Mouse (Mus musculus) heart, embryonic 10.5 days (tissue): ENCODE measurements around the gene Fam210b. TPM values are rescaled to one million over a fixed set of nuclear protein-coding genes. Genes with fewer than 3 reads are reported as not detected.

Experiments
- DNase-seq: peaks from one replicate; pipeline ENCODE4 v3.0.0-alpha.2; 2017; ENCODE audit warnings: low spot score
- H3K27ac ChIP-seq: fragments of 300-500 bp; sonication (generic); 2 replicates; pipeline ENCODE4 v1.5.1; 2016; ENCODE audit warnings: mild to moderate bottlenecking
- H3K27me3 ChIP-seq: fragments of 300-500 bp; sonication (generic); 2 replicates; pipeline ENCODE4 v1.6.1; 2016; ENCODE audit warnings: mild to moderate bottlenecking; ENCODE audit not compliant: poor library complexity, insufficient read depth, severe bottlenecking
- H3K36me3 ChIP-seq: fragments of 300-500 bp; sonication (generic); 2 replicates; pipeline ENCODE4 v1.6.1; 2016; ENCODE audit warnings: mild to moderate bottlenecking, moderate library complexity
- H3K4me1 ChIP-seq: fragments of 300-500 bp; sonication (generic); 2 replicates; pipeline ENCODE4 v1.6.1; 2016; ENCODE audit warnings: mild to moderate bottlenecking
- H3K4me3 ChIP-seq: fragments of 300-500 bp; sonication (generic); 2 replicates; pipeline ENCODE4 v1.5.1; 2016; ENCODE audit warnings: mild to moderate bottlenecking, moderate library complexity
- H3K9me3 ChIP-seq: fragments of 300-500 bp; sonication (generic); 2 replicates; pipeline ENCODE4 v1.6.1; 2016; ENCODE audit warnings: mild to moderate bottlenecking, moderate library complexity
- WGBS: fragments of 180-500 bp; shearing (Covaris S2); methylation state at CpG from one replicate; pipeline ENCODE4 v1.1.7; 2016; 5-methylcytosine and 5-hydroxymethylcytosine counted together
- polyA plus RNA-seq: library from polyadenylated mRNA; unstranded; fragments of >200 nt; fragmentation: Nextera tagmentation; extraction: Ambion mirVana; gene quantifications from 2 replicates; pipeline ENCODE4 v1.2.1, GENCODE M21; 2016

The Fam210b gene
- polyA plus RNA-seq, 1 experiment from 2014 or later: 23.3 TPM

GRCm38 (mm10) chr2:172338206-172338942, 7.0 kb upstream of the Fam210b start:
- Histone ChIP-seq H3K27ac (no peak overlapping the region), H3K9me3 (0 out of 2 replicates have a peak, but pooled peaks cover 3% of the 10 kb centered on the region), H3K36me3 (no peaks in the 10 kb centered on the region), H3K4me3 (no peak overlapping the region), H3K27me3 (0 out of 2 replicates have a peak, but pooled peaks cover under 1% of the 10 kb centered on the region), H3K4me1 (no peaks in the 10 kb centered on the region)
- 80% methylated on average over 19 of the region's 19 CpGs for WGBS
- no peak for DNase-seq

- H3K4me1 ChIP-seq: peaks cover 6% of the 10 kb centered on the region; the same call in 1 of the 2 replicates
- DNase-seq: no peak
- 0 out of 2 replicates have a peak, but pooled peaks cover 3% of the 10 kb centered on the region for H3K9me3 ChIP-seq
- no peaks in the 10 kb centered on the region for H3K36me3 ChIP-seq
- 55% methylated on average over 3 of the region's 3 CpGs for WGBS
- H3K27ac ChIP-seq: no peak overlapping the region
- H3K27me3 ChIP-seq: no peaks in the 10 kb centered on the region
- H3K4me3 ChIP-seq: no peak overlapping the region
Measured at GRCm38 (mm10) chr2:172340936-172341335, 4.4 kb upstream of the Fam210b start.

GRCm38 (mm10) chr2:172341606-172342005, 3.8 kb upstream of the Fam210b start:
- Histone ChIP-seq H3K9me3 (0 out of 2 replicates have a peak, but pooled peaks cover 3% of the 10 kb centered on the region), H3K4me3 (no peak overlapping the region), H3K27ac (no peak overlapping the region), H3K27me3 (no peaks in the 10 kb centered on the region), H3K36me3 (no peaks in the 10 kb centered on the region), H3K4me1 (peaks cover 10% of the 10 kb centered on the region)
- 49% methylated on average over 5 of the region's 5 CpGs for WGBS
- no peak for DNase-seq

- WGBS: 92% methylated on average over 7 of the region's 7 CpGs
- H3K4me1 ChIP-seq: peaks cover 31% of the 10 kb centered on the region
- DNase-seq: no peak
Measured at GRCm38 (mm10) chr2:172343751-172344150, 1.6 kb upstream of the Fam210b start.

GRCm38 (mm10) chr2:172344669-172345068, 696 bp upstream of the Fam210b start:
- Histone ChIP-seq H3K4me1 (peaks cover 39% of the 10 kb centered on the region), H3K4me3 (peak overlapping the region; percentile 84), H3K36me3 (no peaks in the 10 kb centered on the region), H3K27ac (peak overlapping the region; percentile 59; the same call in 1 of the 2 replicates), H3K27me3 (no peaks in the 10 kb centered on the region), H3K9me3 (0 out of 2 replicates have a peak, but pooled peaks cover 3% of the 10 kb centered on the region)
- 37% methylated on average over 5 of the region's 5 CpGs for WGBS
- no peak for DNase-seq

More at GRCm38 (mm10) chr2:172343751-172344150, 1.6 kb upstream of the Fam210b start:
- Histone ChIP-seq H3K36me3 (no peaks in the 10 kb centered on the region), H3K27ac (no peak overlapping the region), H3K4me3 (no peak overlapping the region), H3K27me3 (no peaks in the 10 kb centered on the region), H3K9me3 (0 out of 2 replicates have a peak, but pooled peaks cover 3% of the 10 kb centered on the region)

- H3K27ac ChIP-seq: peak overlapping the region; percentile 86
- no peak for DNase-seq
- H3K36me3 ChIP-seq: no peaks in the 10 kb centered on the region
- H3K4me3 ChIP-seq: peak overlapping the region; percentile 84
- peaks cover 52% of the 10 kb centered on the region for H3K4me1 ChIP-seq
- H3K9me3 ChIP-seq: 0 out of 2 replicates have a peak, but pooled peaks cover 3% of the 10 kb centered on the region
- 7% methylated on average over 31 of the region's 31 CpGs for WGBS
- no peaks in the 10 kb centered on the region for H3K27me3 ChIP-seq
Measured at GRCm38 (mm10) chr2:172346034-172346929, 917 bp downstream of the Fam210b start.

GRCm38 (mm10) chr2:172346933-172347611, 1.7 kb downstream of the Fam210b start:
- H3K36me3 ChIP-seq: no peaks in the 10 kb centered on the region
- 0 out of 2 replicates have a peak, but pooled peaks cover 3% of the 10 kb centered on the region for H3K9me3 ChIP-seq
- no peaks in the 10 kb centered on the region for H3K27me3 ChIP-seq
- H3K4me3 ChIP-seq: peak overlapping the region; percentile 84
- DNase-seq: peak; percentile 95
- WGBS: 42% methylated on average over 8 of the region's 8 CpGs
- H3K4me1 ChIP-seq: peaks cover 52% of the 10 kb centered on the region
- peak overlapping the region; percentile 86; the same call in 1 of the 2 replicates for H3K27ac ChIP-seq

GRCm38 (mm10) chr2:172348297-172348950, 3.1 kb downstream of the Fam210b start:
- Histone ChIP-seq H3K4me3 (peak overlapping the region; percentile 23; the same call in 1 of the 2 replicates), H3K36me3 (peaks cover 9% of the 10 kb centered on the region; the same call in 1 of the 2 replicates), H3K27me3 (no peaks in the 10 kb centered on the region), H3K27ac (peak overlapping the region; percentile 86), H3K9me3 (no peaks in the 10 kb centered on the region), H3K4me1 (peaks cover 52% of the 10 kb centered on the region)
- peak; percentile 94 for DNase-seq
- 21% methylated on average over 3 of the region's 3 CpGs for WGBS

GRCm38 (mm10) chr2:172349776-172350175, 4.4 kb downstream of the Fam210b start:
- 72% methylated on average over 14 of the region's 14 CpGs for WGBS
- Histone ChIP-seq H3K27me3 (no peaks in the 10 kb centered on the region), H3K27ac (peak overlapping the region; percentile 86; the same call in 1 of the 2 replicates), H3K36me3 (peaks cover 21% of the 10 kb centered on the region; the same call in 1 of the 2 replicates), H3K9me3 (no peaks in the 10 kb centered on the region), H3K4me1 (peaks cover 47% of the 10 kb centered on the region), H3K4me3 (no peak overlapping the region)
- DNase-seq: no peak

GRCm38 (mm10) chr2:172350773-172351172, 5.4 kb downstream of the Fam210b start:
- WGBS: 58% methylated on average over 8 of the region's 8 CpGs
- no peak for DNase-seq
- Histone ChIP-seq H3K9me3 (no peaks in the 10 kb centered on the region), H3K4me3 (no peak overlapping the region), H3K27ac (no peak overlapping the region), H3K27me3 (no peaks in the 10 kb centered on the region), H3K36me3 (peaks cover 31% of the 10 kb centered on the region), H3K4me1 (peaks cover 46% of the 10 kb centered on the region)

- WGBS: 91% methylated on average over 9 of the region's 9 CpGs
- H3K4me1 ChIP-seq: peaks cover 26% of the 10 kb centered on the region
- H3K9me3 ChIP-seq: no peaks in the 10 kb centered on the region
- H3K27ac ChIP-seq: no peak overlapping the region
- H3K36me3 ChIP-seq: peaks cover 55% of the 10 kb centered on the region
- H3K27me3 ChIP-seq: no peaks in the 10 kb centered on the region
- no peak overlapping the region for H3K4me3 ChIP-seq
- no peak for DNase-seq
Measured at GRCm38 (mm10) chr2:172353218-172353617, 7.9 kb downstream of the Fam210b start.

- Histone ChIP-seq H3K36me3 (peaks cover 70% of the 10 kb centered on the region), H3K4me1 (peaks cover 12% of the 10 kb centered on the region), H3K27me3 (no peaks in the 10 kb centered on the region), H3K27ac (no peak overlapping the region), H3K4me3 (no peak overlapping the region), H3K9me3 (no peaks in the 10 kb centered on the region)
- no peak for DNase-seq
- 82% methylated on average over 9 of the region's 9 CpGs for WGBS
Measured at GRCm38 (mm10) chr2:172354761-172355160, 9.4 kb downstream of the Fam210b start.
